Mouse (Mus musculus) left cerebral cortex, adult 6 months (tissue): ENCODE measurements around the gene Cypt12. TPM values are rescaled to one million over a fixed set of nuclear protein-coding genes. Genes with fewer than 3 reads are reported as not detected.

Experiments
- long read RNA-seq, 2 experiments: library from polyadenylated mRNA; unstranded; transcript quantifications; one replicate each; pipeline ENCODE4 v2.0.0; 2019 to 2020
- polyA plus RNA-seq: library from polyadenylated mRNA; unstranded; fragments of <200 nt; fragmentation: Nextera tagmentation; gene quantifications from 2 replicates; pipeline ENCODE4 v1.2.3, GENCODE M21; 2021

Cypt12 gene
- polyA plus RNA-seq: not detected in 2 replicates
- long read RNA-seq, experiment 1: 0 reads
- long read RNA-seq, experiment 2: 0 reads

GRCm38 (mm10) chr3:17948299-17948698 lies at the start of gene Cypt12:
Gene Cypt12 (plus strand): TSS chr3:17948410.

